Mouse (Mus musculus) megakaryocyte progenitor cell, adult 5-6 weeks (primary cell): ENCODE data around the gene Rgs19. TPM values are rescaled to one million over a fixed set of nuclear protein-coding genes. Genes with fewer than 3 reads are reported as not detected.

Experiments used
- ATAC-seq: replicated peaks from 2 replicates; pipeline ENCODE4 v1.8.0; 2016; ENCODE audit warnings: mild to moderate bottlenecking, moderate TSS enrichment, inconsistent platforms; ENCODE audit not compliant: poor library complexity
- total RNA-seq, 2 experiments: library from RNA; stranded (forward) in 1 of 2; stranded (reverse) in 1 of 2; fragments of 157-497, 149-512 nt in 1 of 2; fragments of 200-1000 nt in 1 of 2; gene quantifications; 2 replicates each; pipeline versions ENCODE4 v1.2.3 to v1.2.4; 2015 to 2017

Gene Rgs19
- total RNA-seq (2015) (330 and 337 TPM in 2 replicates), total RNA-seq (2017) (81.1 and 100 TPM in 2 replicates)

DNA sequence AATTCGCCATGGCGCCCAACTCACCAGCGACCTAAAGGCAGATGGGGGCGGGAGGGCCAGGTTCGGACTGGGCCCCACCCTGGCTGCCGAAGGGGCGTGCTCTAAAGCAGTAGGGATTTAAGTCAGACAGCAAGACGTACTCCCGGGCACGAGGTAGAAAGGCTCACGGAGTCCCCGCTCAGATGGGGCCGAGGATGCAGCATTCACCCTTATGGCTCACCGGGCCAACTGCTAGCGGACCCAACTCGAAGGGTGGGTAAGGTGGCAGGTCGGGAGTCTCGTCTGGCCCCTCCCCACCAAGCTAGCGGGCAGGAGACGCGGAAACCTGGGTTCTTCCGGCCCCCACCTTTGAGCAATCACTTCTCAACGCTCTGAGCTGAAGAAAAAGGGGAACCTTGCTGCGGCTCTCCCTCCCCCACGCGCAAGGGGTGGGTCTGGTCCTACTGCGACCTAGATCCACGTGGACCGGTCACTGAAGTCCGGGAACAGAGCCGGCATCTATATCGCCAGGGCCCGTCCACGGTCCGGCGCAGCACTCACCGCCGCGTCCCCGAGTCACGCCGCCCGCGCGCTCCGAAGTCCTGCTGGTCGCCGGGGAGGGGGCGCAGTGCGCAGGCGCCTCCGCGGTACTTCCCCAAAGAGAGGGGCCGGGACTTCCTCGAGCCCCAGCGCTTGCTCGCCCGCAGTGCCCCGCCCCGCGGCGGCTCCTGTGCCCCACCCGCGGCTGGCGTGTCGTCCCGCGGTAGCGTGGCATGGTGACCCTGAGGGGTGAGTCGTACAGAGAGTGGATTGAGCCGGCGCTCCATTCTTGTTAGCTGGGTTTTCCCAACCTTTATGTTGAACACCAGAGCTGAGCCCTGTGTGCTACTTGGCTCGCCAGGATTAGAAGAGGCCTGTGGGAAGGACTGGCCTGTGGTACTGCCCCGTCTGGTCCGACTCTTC is at the start of gene Rgs19:
Gene Rgs19, minus strand, starts transcription at position 639 of the 942 bp plus-strand sequence.
- ATAC-seq = peak; percentile 74

DNA sequence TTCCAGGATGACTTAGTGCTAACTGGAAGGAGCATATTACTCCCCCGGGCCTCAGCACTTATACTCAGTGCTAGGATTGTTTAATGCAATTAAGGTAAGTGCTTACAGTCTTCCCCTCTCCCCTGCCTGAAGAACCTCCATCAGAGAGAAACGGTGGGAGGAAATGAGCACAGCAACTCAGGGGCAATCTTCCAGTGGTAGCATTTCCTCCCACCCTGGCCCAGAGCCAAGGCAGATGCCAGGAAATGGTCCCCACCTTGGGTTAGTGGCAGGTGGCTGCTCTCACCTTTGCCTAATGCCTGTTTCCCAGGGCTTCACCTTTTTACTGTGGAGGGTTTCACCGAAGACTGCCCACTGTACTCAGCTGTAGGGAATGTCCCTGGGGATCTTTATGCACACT is 36.3 kb upstream of the Rgs19 start:
- ATAC-seq = no peak

DNA sequence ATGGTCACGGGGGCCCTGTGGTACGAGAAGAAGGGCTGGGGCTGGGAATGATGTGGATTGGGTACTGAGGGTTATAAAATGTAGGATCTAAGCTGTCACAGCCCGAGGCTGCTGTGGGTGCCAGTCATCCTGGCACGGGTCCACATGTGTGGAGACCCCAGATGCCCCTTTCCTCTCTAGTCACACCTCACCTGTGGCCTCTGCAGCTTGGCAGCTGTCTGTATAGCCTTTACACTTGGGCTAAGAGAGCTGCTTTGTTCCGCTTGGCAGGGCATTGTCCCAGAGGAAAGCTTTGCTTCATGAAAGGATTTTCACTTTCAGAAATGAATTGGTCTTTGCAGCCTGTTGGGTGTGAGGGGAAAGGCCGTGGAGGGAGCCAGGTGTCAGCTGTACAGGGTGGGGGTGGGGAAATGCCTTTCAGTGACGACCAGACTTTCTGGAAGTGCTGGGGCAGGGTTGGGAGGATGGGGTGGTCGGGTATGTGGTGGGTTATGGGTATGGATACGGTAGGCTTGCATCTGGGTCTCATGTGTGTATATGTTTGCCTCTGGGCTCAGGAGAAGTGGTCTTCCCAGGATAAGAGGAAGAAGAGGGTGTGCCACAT is 34.0 kb upstream of the Rgs19 start:
- no peak for ATAC-seq

DNA sequence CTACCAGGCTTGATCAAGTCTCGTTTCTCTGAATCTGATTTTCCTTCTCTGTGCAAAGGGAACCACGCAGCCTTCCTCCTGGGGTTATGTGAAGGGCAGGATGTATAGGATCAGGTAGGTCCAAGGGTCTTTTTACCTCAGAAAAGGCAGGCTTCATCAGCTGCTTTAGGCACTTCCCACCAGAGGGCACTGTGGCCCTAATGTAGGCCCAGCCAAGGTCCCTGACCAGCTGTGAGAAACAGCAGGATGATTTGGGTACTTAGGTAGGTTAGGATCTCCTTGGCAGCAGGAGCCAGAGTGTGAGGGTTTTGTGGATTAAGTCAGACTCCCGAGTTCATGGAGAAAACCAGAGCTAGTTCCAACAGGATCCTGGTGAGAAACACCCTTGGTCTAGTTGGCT is 28.4 kb upstream of the Rgs19 start:
- peak; percentile 85 for ATAC-seq

DNA sequence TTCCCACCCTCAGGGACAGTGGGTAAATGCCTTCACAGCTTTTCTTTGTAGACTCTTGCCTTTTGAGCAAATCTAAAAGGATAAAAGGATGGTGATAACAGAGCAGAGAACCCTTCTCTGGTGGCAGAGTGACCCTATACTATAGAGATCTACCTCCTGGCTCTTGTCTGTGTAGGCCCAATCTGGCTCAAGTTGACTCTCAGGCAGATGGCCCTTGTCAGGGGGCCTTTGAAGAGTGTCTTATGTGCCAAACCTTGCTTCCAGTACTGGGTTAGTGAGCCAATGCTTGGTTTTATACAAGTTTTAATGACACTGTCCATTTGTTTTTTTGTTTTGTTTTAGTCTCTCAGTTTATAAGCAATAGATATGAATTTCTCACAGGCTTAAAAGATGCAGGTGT is 27.4 kb upstream of the Rgs19 start:
- ATAC-seq = no peak

DNA sequence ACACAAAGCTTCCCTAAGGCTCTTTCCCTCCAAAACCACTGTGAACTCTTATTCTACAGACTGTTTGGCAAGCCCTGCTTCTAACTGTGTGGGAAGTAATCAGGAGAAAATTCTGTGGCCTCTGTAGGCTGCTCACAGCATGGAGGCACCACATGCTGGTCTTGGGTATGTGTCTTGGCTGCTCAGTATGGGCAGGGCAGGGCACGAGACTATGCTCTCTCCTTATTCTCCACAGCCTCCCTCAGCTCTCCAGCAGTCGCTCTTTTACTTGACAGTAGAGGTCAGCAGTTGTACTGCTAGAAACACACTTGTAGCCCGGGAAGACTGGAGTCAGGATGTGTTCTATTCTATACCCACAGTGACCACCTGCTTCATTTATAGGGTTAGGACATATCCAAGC is 26.3 kb upstream of the Rgs19 start:
- no peak for ATAC-seq

DNA sequence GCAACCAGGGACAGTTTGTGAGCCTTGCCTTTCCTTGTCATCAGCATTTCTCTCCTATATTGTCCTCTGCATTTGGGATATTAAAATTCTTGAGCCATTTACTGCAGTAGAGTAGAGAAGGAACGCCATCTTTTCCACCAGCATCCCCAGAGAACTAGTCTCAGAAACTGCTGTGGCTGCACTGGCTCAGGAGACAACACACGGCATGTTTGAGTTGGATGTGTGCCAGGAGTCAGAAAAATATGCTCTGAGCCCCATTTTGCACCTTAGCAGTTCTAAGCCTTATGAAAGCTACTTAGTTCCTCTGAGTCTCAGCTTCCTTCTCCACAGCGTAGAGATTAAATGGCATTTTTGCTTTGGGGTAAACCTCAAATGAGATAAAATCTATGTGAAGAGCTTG is 23.2 kb upstream of the Rgs19 start:
- no peak for ATAC-seq

DNA sequence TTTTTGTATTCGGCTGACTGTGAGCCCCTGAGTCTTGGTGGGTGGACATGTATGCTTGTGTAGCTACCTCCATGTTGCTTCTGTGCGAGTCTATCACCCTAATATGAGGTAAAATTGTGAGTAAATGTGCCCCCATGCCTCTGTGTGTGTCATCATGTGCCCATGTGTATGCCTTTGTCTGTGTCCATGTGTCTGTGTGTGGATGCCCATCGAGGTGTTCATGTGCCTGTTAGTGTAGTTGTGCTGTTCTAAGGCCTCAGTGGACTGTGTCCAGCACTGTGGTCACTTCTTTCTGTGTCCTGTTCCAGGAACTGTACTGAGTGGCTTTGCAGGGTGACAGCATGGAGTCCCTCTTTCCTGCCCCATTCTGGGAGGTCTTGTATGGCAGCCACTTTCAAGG is 21.6 kb upstream of the Rgs19 start:
- ATAC-seq = 0 out of 2 replicates have a peak, but pooled peaks have one; percentile 1

DNA sequence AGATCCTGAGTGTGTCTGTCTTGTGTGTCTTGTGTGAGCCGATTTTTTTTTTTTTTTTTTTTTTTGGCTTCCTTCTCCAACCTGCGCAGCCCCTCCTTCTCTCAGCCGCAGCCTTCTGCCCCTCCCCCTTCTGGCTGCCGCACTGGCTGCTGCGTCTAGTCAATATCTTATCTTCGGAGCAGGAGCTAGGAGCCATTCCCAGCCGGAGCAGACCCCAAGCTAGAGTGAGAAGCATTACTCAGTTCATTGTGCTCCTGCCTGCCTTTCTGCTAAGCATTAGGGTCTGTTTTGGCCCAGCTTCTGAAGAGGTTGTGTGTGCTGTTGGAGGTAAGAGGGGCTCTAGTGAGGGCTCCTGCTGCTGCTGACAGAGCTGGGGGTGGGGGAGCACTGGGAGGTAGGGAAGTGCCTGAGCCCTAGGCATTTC is 21.1 kb upstream of the Rgs19 start, which contains the start of gene Oprl1:
Gene Oprl1, plus strand, starts transcription at position 114 of the 424 bp plus-strand sequence.
- ATAC-seq = peak; percentile 87

DNA sequence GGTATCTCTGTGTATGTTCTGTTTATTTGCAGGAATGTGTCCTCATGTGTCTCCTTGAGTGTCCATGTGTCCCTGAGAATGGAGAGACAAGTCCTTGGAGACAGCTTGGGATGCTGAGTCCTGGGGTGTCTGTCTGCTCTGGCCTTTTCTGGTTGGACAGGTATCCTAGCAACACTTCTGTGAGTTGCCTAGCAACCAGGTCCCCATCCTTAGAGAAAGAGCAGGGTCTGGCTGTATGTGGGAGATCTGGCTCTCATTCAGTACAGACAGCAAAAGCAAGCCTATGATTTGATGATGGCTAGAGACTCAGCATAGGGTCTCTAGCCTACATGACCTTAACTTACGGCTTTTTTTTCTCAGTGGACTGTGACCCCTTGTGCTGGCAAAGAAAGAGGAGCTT is 20.0 kb upstream of the Rgs19 start:
- ATAC-seq = no peak

DNA sequence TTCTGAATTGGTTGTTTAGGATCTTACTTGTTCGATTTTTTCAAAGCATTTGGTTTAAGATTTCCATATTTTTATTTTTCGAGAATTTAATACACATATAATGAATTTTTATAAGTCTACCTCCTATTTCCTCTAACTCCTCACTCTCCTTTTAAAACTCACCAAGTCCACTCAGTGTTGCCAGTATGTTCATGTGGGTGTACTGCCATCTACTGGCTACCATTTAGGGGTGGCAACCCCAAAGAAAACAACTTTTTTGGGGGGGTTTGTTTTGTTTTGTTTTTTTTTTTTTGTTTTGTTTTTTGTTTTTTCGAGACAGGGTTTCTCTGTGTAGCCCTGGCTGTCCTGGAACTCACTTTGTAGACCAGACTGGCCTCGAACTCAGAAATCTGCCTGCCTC is 12.9 kb upstream of the Rgs19 start:
- ATAC-seq = peak; percentile 93

DNA sequence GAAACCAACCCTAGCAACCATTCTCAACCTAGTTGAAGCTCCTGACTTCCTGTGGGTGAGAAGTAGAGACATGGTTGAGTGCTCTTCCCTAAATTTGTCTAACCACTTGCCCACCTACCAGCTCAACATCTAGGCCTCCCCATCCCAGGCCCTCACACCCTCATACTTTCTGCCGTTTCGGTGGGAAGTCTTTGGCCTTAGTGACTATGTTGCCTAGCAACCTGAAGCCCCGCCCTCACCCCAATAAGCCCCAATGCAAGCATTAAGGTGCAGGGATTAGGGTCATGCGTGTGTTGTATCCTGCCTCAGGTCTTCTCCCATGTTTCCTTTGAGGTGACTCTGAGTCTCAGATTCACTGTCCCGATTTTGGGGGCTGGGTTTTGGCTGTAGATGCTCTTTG is 4.5 kb upstream of the Rgs19 start, which contains the start of gene Lkaaear1:
Gene Lkaaear1, minus strand, starts transcription at position 202 of the 400 bp plus-strand sequence.
- no peak for ATAC-seq

DNA sequence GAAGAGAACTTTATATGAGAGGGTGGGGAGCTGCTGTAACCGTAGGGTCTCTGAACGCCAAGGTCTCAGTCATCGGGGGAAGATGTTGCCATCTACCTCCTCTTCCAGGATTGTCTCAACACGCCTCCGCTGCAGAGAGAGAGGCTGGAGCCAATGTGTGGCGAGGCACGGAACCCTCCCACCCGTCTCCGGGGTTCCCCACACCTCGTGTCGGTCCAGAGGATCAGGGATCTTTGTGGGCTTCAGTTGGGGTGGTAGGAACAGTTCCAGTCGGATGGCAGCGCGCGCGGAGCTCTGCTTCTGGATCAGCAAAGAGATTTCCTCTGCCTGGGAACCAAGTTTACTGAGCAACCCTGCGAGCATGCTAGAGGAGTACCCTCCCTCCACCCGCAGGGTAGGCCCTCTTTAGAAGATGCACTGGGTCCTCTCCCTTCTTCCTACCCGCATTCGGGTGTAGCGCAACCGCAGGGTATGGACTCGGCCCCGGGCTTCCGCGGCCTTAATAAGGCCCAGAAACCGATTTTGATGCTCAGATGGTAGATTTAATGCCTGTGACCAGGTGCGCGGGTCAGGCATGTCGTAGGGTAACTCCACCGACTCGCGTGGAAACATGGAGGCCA is 3.1 kb upstream of the Rgs19 start:
- no peak for ATAC-seq

DNA sequence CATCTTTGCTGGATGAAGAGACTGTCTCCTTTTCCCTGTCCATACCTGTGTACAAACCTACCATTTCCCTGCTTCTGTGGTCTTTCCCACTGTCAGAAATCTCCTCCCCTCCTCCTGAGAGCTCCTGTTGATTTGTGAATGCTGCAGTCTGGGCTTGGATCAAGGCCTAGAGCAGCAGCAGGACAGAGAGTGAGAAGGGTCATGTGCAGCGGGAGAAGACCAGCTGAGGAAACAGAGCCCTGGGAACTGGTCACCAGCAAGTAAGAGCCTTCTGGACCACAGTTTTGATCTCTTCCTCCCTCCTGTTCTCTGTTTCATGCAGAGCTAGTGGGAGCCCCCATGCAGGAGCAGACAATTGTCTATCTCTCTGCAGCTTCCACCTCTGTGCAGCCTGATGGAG is 2.0 kb upstream of the Rgs19 start:
- ATAC-seq = no peak

DNA sequence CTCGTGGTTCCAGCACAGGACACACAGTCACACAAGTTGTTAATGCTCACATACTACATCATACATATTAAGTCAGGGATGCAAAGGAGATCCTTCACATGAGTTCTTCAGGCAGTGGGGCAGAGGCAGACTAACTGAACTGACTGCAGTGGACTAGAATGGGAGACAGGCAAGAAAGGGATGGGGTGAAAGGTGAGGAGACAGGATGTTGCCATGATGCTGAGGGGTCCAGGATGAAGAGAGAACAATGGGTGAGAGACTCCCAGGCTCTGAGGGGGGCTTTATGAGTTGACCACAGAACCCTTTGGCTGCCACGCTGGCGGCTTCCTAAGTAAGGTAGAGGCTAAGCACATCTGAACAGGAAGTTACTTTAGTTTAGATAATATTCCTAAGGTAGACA is 804 bp upstream of the Rgs19 start:
- no peak for ATAC-seq

DNA sequence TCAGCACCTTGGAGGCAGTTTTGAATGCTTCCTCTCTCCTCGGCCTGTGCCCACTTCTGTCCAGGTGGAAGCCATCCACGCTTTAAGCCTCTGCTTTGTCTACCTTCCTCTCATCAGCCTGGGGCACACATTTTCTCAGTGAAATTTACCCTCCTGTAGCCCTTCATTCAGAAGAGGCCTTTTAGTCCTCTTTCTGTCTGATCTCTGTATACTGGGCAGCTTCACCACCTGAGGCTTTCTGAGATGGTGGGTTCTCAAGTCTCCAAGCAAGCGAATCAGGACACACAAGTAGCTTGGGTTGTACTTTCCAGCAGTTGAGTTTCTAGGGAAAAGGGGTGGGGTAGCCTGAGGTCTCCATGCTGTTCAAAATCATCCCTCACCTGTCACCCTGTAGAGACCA is 1.5 kb downstream of the Rgs19 start:
- ATAC-seq = no peak

DNA sequence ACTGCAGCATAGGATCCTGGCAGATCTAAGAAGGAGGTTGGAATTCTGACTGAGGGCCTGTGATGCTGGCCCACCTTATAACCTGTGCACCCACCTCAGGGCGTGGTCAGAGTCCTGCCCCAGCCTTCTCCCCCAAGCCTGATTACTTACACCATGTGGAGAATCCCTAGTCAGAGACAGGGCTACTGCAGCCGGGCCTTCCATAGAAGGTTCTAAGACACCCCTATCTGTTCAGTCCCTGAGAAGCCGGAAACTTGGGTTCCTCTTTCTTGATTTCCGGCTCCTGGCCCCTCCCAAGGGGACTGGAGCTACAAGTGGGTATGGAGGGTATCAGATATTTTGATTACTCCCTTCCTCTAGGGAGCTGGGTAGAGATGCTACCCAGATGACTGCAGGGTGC is 2.2 kb downstream of the Rgs19 start:
- peak; percentile 47 for ATAC-seq

DNA sequence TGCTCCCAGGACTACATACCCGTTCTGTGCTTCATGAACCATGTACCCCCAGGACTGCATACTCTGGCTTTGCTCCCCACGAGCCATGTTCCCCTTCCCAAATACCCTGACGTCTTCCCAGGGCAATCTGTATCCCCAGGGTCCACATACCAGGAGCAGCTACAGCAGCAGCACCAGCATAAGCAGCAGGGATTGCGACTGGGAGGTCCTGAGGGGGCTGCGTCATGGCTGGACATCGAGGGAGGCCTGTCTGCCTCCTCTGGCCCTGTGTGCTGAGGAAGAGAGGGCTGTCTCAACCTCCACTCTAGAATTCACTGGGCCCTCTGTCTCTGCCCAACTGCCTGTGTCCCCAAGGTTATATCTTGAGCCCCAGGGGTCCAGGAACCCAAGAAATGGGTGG is 2.7 kb downstream of the Rgs19 start:
- no peak for ATAC-seq

DNA sequence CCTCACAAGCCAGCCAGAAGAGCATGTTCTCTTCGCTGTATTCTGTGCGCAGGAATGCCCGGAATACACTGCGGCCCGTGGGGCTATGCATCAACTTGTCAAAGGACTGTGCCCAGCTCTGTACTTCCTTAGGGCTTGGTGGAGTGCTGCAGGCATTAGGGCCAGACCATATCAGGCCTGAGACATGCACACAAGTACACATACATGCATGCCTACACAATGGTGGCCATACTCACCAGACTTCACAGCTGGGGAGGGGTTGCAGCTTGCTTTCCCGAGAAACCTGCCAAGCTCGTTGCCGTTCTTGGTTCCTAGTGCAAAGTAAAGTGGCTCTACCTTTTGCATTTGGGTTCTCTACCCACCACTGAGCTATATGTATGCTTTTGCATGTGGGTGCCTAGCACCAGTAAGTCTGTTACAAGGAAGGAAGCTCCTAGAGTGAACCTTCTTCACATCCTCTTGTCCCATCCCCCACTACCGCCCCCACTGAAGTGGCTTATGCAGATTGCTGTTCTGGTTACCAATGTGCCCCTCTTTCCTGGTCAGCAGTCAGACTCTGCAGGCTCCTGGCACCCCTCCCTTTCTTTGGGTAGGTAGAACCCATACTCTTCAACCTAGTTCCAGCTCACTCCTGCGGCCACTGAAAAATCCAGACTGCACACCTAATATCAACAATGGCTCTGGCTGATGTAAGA is 4.2 kb downstream of the Rgs19 start:
- no peak for ATAC-seq

DNA sequence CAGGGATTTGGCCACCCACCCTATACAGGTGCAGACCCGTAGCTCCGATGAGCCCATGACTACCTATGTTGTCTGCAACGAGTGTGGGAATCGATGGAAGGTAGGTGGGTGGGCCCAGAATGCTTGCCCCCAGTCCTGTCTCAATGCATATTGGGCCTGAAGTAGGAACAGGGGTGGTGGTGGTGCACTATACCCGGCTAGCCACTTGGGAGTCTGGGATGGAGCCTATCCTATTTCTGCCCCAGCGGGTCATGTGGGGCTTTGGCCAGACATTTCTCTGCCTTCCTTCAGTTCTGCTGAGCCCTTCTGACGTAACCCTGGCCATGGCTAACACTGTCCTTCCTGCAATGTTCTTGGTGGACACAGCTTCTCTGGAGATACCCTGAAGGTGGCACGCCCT is 6.2 kb downstream of the Rgs19 start:
- no peak for ATAC-seq

DNA sequence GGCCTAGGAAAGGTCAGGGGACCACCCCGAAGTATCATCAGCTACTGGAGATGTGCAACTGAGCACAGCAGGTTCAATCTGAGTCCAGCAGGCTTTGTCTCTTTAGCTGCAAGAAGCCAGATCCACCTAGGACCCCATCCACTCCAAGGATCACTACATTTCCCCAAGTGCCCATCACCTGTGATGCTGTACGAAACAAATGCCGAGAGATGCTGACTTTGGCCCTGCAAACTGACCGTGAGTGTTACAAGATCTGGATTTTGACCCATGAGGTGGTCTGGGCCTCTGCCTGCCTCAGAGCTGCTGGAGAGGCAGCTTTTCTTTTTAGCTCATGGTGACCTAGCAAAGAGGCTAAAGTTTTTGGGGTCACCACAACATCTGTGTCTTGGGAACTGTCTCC is 8.1 kb downstream of the Rgs19 start:
- no peak for ATAC-seq
